Mouse (Mus musculus): Measurements from ENCODE around the gene Ywhae. TPM values are rescaled to one million over a fixed set of nuclear protein-coding genes. Genes with fewer than 3 reads are reported as not detected.

Gene Ywhae
- polyA plus RNA-seq, 1 experiment from 2014 or later: 1,444 TPM

DNA sequence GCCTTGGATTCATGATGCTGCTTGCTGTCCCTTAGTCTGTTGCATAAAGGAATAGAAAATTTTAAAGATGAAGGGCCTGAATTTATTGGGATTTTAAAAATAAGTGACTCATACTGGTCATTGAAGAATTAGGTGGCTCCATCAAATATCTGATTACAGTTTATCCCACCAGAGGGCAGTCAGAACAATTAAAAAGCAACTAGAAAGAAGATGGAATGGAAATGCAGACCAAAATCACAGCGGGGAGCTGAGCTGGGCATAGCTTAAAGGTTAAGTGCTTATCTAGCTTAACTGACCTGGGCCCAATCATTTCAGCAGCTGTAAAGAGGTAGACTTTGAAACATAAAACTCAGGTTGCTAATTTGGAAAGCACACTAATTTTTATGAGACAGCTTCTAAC, 17.9 kb downstream of the Ywhae start:
- H3K4me3 ChIP-seq (ENCODE audit: low read depth, low read length): no peak overlapping the region
- no peaks in the 10 kb centered on the region for H3K27me3 ChIP-seq (replicated peaks; ENCODE audit: control insufficient read depth, insufficient read depth, low read length)
- H3K27ac ChIP-seq (ENCODE audit: low read depth, low read length): no peak overlapping the region
- peaks cover 2% of the 10 kb centered on the region; the same call in 1 of the 2 replicates for H3K4me1 ChIP-seq (ENCODE audit: control insufficient read depth, insufficient read depth, low read length)
- no peak for DNase-seq (ENCODE audit: low spot score)
- WGBS: 91% methylated on average over 1 of the region's 1 CpGs
- no peak for ATAC-seq
- H3K36me3 ChIP-seq (ENCODE audit: control insufficient read depth, insufficient read depth, low read length): peaks cover 17% of the 10 kb centered on the region
- no peak overlapping the region for H3K4me2 ChIP-seq (ENCODE audit: low read length)
- no peaks in the 10 kb centered on the region for H3K9me3 ChIP-seq (replicated peaks; ENCODE audit: control insufficient read depth, low read length)
- H3K9ac ChIP-seq (ENCODE audit: low read length): no peak overlapping the region

- no peak overlapping the region for H3K4me3 ChIP-seq (ENCODE audit: low read depth, low read length)
- H3K27ac ChIP-seq (ENCODE audit: low read depth, low read length): no peak overlapping the region
- H3K9me3 ChIP-seq (replicated peaks; ENCODE audit: control insufficient read depth, low read length): no peaks in the 10 kb centered on the region
- no peak for ATAC-seq
- peaks cover 2% of the 10 kb centered on the region; the same call in 1 of the 2 replicates for H3K4me1 ChIP-seq (ENCODE audit: control insufficient read depth, insufficient read depth, low read length)
- 83% methylated on average over 4 of the region's 4 CpGs for WGBS
- H3K4me2 ChIP-seq (ENCODE audit: low read length): no peak overlapping the region
- H3K9ac ChIP-seq (ENCODE audit: low read length): no peak overlapping the region
- DNase-seq (ENCODE audit: low spot score): no peak
- no peaks in the 10 kb centered on the region for H3K27me3 ChIP-seq (replicated peaks; ENCODE audit: control insufficient read depth, insufficient read depth, low read length)
- peaks cover 21% of the 10 kb centered on the region for H3K36me3 ChIP-seq (ENCODE audit: control insufficient read depth, insufficient read depth, low read length)
Measured at GRCm38 (mm10) chr11:75751082-75751481, 18.4 kb downstream of the Ywhae start.

- 93% methylated on average over 8 of the region's 8 CpGs for WGBS
- no peak overlapping the region for H3K4me3 ChIP-seq (ENCODE audit: low read depth, low read length)
- H3K9me3 ChIP-seq (replicated peaks; ENCODE audit: control insufficient read depth, low read length): no peaks in the 10 kb centered on the region
- no peak overlapping the region for H3K4me2 ChIP-seq (ENCODE audit: low read length)
- no peak overlapping the region for H3K27ac ChIP-seq (ENCODE audit: low read depth, low read length)
- no peak overlapping the region for H3K9ac ChIP-seq (ENCODE audit: low read length)
- H3K4me1 ChIP-seq (ENCODE audit: control insufficient read depth, insufficient read depth, low read length): no peaks in the 10 kb centered on the region; the same call in 1 of the 2 replicates
- ATAC-seq (no peak), DNase-seq (ENCODE audit: low spot score) (no peak)
- no peaks in the 10 kb centered on the region for H3K27me3 ChIP-seq (replicated peaks; ENCODE audit: control insufficient read depth, insufficient read depth, low read length)
- H3K36me3 ChIP-seq (ENCODE audit: control insufficient read depth, insufficient read depth, low read length): peaks cover 68% of the 10 kb centered on the region
Measured at GRCm38 (mm10) chr11:75756687-75757086, 24.0 kb downstream of the Ywhae start.

DNA sequence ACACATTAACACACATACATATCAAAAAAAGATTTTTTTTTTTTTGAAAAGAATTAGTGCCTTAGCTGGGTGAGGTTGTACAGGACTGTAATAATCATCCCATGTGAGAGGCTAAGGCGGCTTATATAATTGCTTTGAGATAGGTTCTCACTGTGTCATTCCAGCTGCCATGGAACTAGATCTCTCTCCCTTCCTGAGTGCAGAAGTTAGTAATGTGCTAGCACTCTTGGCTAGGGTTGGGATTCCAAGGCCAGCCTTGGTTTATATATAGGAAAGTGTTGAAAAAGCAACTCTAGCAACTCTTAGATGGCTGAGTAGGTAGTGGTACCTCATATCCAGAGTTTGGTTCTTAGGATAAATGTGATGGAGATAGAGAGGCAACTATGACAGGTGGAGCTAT, 25.9 kb downstream of the Ywhae start:
- H3K9me3 ChIP-seq (replicated peaks; ENCODE audit: control insufficient read depth, low read length): no peaks in the 10 kb centered on the region
- no peak overlapping the region for H3K4me2 ChIP-seq (ENCODE audit: low read length)
- H3K4me3 ChIP-seq (ENCODE audit: low read depth, low read length): no peak overlapping the region
- ATAC-seq: no peak
- H3K27me3 ChIP-seq (replicated peaks; ENCODE audit: control insufficient read depth, insufficient read depth, low read length): no peaks in the 10 kb centered on the region
- no peak overlapping the region for H3K27ac ChIP-seq (ENCODE audit: low read depth, low read length)
- H3K4me1 ChIP-seq (ENCODE audit: control insufficient read depth, insufficient read depth, low read length): no peaks in the 10 kb centered on the region; the same call in 1 of the 2 replicates
- no peak overlapping the region for H3K9ac ChIP-seq (ENCODE audit: low read length)
- WGBS: 90% methylated on average over 1 of the region's 1 CpGs
- no peak for DNase-seq (ENCODE audit: low spot score)
- H3K36me3 ChIP-seq (ENCODE audit: control insufficient read depth, insufficient read depth, low read length): peaks cover 69% of the 10 kb centered on the region

- Histone ChIP-seq H3K4me3 (ENCODE audit: low read depth, low read length) (no peak overlapping the region), H3K9me3 (replicated peaks; ENCODE audit: control insufficient read depth, low read length) (no peaks in the 10 kb centered on the region), H3K27ac (ENCODE audit: low read depth, low read length) (no peak overlapping the region), H3K36me3 (ENCODE audit: control insufficient read depth, insufficient read depth, low read length) (peaks cover 79% of the 10 kb centered on the region), H3K9ac (ENCODE audit: low read length) (no peak overlapping the region), H3K4me2 (ENCODE audit: low read length) (no peak overlapping the region), H3K27me3 (replicated peaks; ENCODE audit: control insufficient read depth, insufficient read depth, low read length) (no peaks in the 10 kb centered on the region), H3K4me1 (ENCODE audit: control insufficient read depth, insufficient read depth, low read length) (no peaks in the 10 kb centered on the region)
- DNase-seq (ENCODE audit: low spot score): no peak
- no peak for ATAC-seq
- 91% methylated on average over 5 of the region's 5 CpGs for WGBS
Measured at GRCm38 (mm10) chr11:75760785-75761184, 28.1 kb downstream of the Ywhae start.

DNA sequence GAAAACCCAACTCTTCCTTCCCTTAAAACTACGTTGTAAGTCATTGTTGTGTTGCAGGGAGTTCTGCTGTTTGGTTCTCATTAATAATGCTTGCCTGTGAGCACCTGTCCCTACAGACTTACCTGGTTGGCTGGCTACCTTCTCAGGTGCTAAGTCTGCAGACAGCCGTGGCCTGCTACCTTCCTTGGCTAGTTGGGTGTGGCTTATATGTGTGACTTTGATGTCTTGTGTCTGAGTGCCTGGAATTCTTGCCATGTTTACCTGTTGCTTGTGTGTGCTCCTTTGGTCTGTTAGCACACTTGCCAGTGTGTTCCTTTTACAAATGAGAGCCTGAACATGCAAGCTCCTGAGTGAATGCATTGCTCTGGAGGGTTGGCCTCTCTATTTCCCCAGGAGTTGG, 30.0 kb downstream of the Ywhae start:
- H3K4me3 ChIP-seq (ENCODE audit: low read depth, low read length): no peak overlapping the region
- no peaks in the 10 kb centered on the region for H3K4me1 ChIP-seq (ENCODE audit: control insufficient read depth, insufficient read depth, low read length)
- H3K36me3 ChIP-seq (ENCODE audit: control insufficient read depth, insufficient read depth, low read length): peaks cover 80% of the 10 kb centered on the region
- DNase-seq (ENCODE audit: low spot score): no peak
- ATAC-seq: no peak
- H3K27me3 ChIP-seq (replicated peaks; ENCODE audit: control insufficient read depth, insufficient read depth, low read length): no peaks in the 10 kb centered on the region
- H3K9ac ChIP-seq (ENCODE audit: low read length): no peak overlapping the region
- WGBS: 92% methylated on average over 2 of the region's 2 CpGs
- H3K9me3 ChIP-seq (replicated peaks; ENCODE audit: control insufficient read depth, low read length): no peaks in the 10 kb centered on the region
- H3K4me2 ChIP-seq (ENCODE audit: low read length): no peak overlapping the region
- no peak overlapping the region for H3K27ac ChIP-seq (ENCODE audit: low read depth, low read length)

- Histone ChIP-seq H3K4me3 (ENCODE audit: low read depth, low read length) (no peak overlapping the region), H3K27ac (ENCODE audit: low read depth, low read length) (no peak overlapping the region), H3K4me2 (ENCODE audit: low read length) (no peak overlapping the region), H3K4me1 (ENCODE audit: control insufficient read depth, insufficient read depth, low read length) (no peaks in the 10 kb centered on the region), H3K9me3 (replicated peaks; ENCODE audit: control insufficient read depth, low read length) (no peaks in the 10 kb centered on the region), H3K27me3 (replicated peaks; ENCODE audit: control insufficient read depth, insufficient read depth, low read length) (no peaks in the 10 kb centered on the region), H3K36me3 (ENCODE audit: control insufficient read depth, insufficient read depth, low read length) (peaks cover 70% of the 10 kb centered on the region), H3K9ac (ENCODE audit: low read length) (no peak overlapping the region)
- 88% methylated on average over 4 of the region's 4 CpGs for WGBS
- no peak for DNase-seq (ENCODE audit: low spot score)
- no peak for ATAC-seq
Measured at GRCm38 (mm10) chr11:75764521-75765023, 31.9 kb downstream of the Ywhae start.

DNA sequence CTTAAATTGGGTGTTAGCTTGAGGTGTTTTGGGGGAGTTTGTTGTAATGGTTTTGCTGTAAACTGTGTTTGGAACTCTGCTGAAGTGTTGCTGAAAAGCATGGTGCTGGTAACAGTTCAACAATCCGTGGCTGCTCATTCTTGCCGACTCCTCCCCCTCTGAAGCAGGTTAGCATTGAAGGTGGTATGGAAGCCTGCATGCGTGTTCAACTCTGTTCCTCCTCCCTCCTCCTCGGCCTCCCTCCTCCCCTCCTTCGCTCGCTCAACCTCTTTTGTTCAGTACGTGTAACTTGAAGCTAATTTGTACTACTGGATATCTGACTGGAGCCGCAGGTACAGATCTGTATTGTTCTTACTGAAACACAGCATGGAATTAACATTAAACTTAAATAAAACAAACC, 32.5 kb downstream of the Ywhae start:
- Histone ChIP-seq H3K9ac (ENCODE audit: low read length) (no peak overlapping the region), H3K4me1 (ENCODE audit: control insufficient read depth, insufficient read depth, low read length) (no peaks in the 10 kb centered on the region), H3K27me3 (replicated peaks; ENCODE audit: control insufficient read depth, insufficient read depth, low read length) (no peaks in the 10 kb centered on the region), H3K27ac (ENCODE audit: low read depth, low read length) (no peak overlapping the region), H3K36me3 (ENCODE audit: control insufficient read depth, insufficient read depth, low read length) (peaks cover 65% of the 10 kb centered on the region), H3K4me2 (ENCODE audit: low read length) (no peak overlapping the region), H3K9me3 (replicated peaks; ENCODE audit: control insufficient read depth, low read length) (no peaks in the 10 kb centered on the region), H3K4me3 (ENCODE audit: low read depth, low read length) (no peak overlapping the region)
- ATAC-seq (no peak), DNase-seq (ENCODE audit: low spot score) (no peak)
- WGBS: 79% methylated on average over 8 of the region's 8 CpGs

DNA sequence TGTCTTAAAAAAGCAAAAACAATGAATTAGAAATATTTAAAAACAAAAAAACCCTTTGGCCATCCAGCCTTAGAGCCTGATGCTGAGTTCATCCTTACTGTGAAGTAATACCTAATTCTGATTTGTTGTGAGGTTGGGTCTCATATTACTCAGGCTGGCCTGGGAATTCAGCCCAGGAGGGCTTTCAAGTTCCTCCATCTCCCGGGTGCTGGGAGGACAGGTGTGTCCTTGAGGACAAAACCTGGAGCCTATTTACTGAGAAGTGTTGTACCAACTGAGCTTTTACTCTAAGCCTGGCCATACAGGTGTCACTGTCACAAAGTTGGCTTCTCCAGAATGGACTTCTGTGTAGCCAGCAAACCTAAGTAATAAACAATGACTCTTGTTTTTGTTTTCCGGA, 34.3 kb downstream of the Ywhae start:
- DNase-seq (ENCODE audit: low spot score) (no peak), ATAC-seq (no peak)
- no peak overlapping the region for H3K9ac ChIP-seq (ENCODE audit: low read length)
- no peak overlapping the region for H3K27ac ChIP-seq (ENCODE audit: low read depth, low read length)
- no peaks in the 10 kb centered on the region for H3K9me3 ChIP-seq (replicated peaks; ENCODE audit: control insufficient read depth, low read length)
- H3K27me3 ChIP-seq (replicated peaks; ENCODE audit: control insufficient read depth, insufficient read depth, low read length): no peaks in the 10 kb centered on the region
- WGBS: 67% methylated on average over 2 of the region's 2 CpGs
- no peaks in the 10 kb centered on the region for H3K4me1 ChIP-seq (ENCODE audit: control insufficient read depth, insufficient read depth, low read length)
- H3K4me2 ChIP-seq (ENCODE audit: low read length): no peak overlapping the region
- no peak overlapping the region for H3K4me3 ChIP-seq (ENCODE audit: low read depth, low read length)
- peaks cover 49% of the 10 kb centered on the region for H3K36me3 ChIP-seq (ENCODE audit: control insufficient read depth, insufficient read depth, low read length)

Data from forebrain, embryonic 14.5 days (tissue).